Mouse (Mus musculus) neural tube, embryonic 15.5 days (tissue): Measurements from ENCODE around the gene Bdp1. TPM values are rescaled to one million over a fixed set of nuclear protein-coding genes. Genes with fewer than 3 reads are reported as not detected.

Experiments
- ATAC-seq: fragments of 200-750 bp; cut with Nextera tagmentation; 2 replicates; pipeline ENCODE4 v1.8.0; 2017; ENCODE audit warnings: mild to moderate bottlenecking, moderate TSS enrichment, moderate library complexity; ENCODE audit not compliant: low FRiP score
- H3K27ac ChIP-seq: fragments of 300-500 bp; sonication (generic); replicated peaks from 2 replicates; pipeline ENCODE4 v1.5.1; 2015; ENCODE audit warnings: mild to moderate bottlenecking, inconsistent platforms
- H3K27me3 ChIP-seq: fragments of 300-500 bp; sonication (generic); replicated peaks from 2 replicates; pipeline ENCODE4 v1.6.1; 2015; ENCODE audit warnings: inconsistent platforms
- H3K36me3 ChIP-seq: fragments of 300-500 bp; sonication (generic); 2 replicates; pipeline ENCODE4 v1.6.1; 2015; ENCODE audit warnings: inconsistent platforms
- H3K4me1 ChIP-seq: fragments of 300-500 bp; sonication (generic); 2 replicates; pipeline ENCODE4 v1.6.1; 2015; ENCODE audit warnings: inconsistent platforms
- H3K4me2 ChIP-seq: fragments of 300-500 bp; sonication (generic); 2 replicates; pipeline ENCODE4 v1.6.1; 2015; ENCODE audit warnings: inconsistent platforms, mild to moderate bottlenecking, moderate library complexity
- H3K4me3 ChIP-seq: fragments of 300-500 bp; sonication (generic); replicated peaks from 2 replicates; pipeline ENCODE4 v1.5.1; 2015; ENCODE audit warnings: mild to moderate bottlenecking, inconsistent platforms
- H3K9ac ChIP-seq: fragments of 300-500 bp; sonication (generic); replicated peaks from 2 replicates; pipeline ENCODE4 v1.6.1; 2015; ENCODE audit warnings: mild to moderate bottlenecking, inconsistent platforms
- H3K9me3 ChIP-seq: fragments of 300-500 bp; sonication (generic); replicated peaks from 2 replicates; pipeline ENCODE4 v1.6.1; 2016; ENCODE audit warnings: inconsistent platforms
- WGBS: fragments of 180-500 bp; shearing (Covaris S2); methylation state at CpG from one replicate; pipeline ENCODE4 v1.1.7; 2015; ENCODE audit warnings: mixed read lengths; 5-methylcytosine and 5-hydroxymethylcytosine counted together
- polyA plus RNA-seq: library from polyadenylated mRNA; unstranded; fragments of >200 nt; fragmentation: Nextera tagmentation; extraction: Ambion mirVana; gene quantifications from 2 replicates; pipeline ENCODE4 v1.2.1, GENCODE M21; 2015

Gene Bdp1
- polyA plus RNA-seq, 1 experiment from 2014 or later = 25.4 TPM

- Histone ChIP-seq H3K9ac (no peak overlapping the region), H3K9me3 (no peaks in the 10 kb centered on the region), H3K4me1 (no peaks in the 10 kb centered on the region), H3K27ac (no peak overlapping the region), H3K4me2 (no peak overlapping the region), H3K4me3 (no peak overlapping the region), H3K36me3 (peaks cover 12% of the 10 kb centered on the region), H3K27me3 (no peaks in the 10 kb centered on the region)
- no peak for ATAC-seq
- 92% methylated on average over 4 of the region's 4 CpGs for WGBS
Measured at GRCm38 (mm10) chr13:99989592-99989991, 114.3 kb downstream of the Bdp1 start.

- Histone ChIP-seq H3K27me3 (no peaks in the 10 kb centered on the region), H3K36me3 (peaks cover 6% of the 10 kb centered on the region), H3K4me3 (no peak overlapping the region), H3K4me1 (no peaks in the 10 kb centered on the region), H3K9ac (no peak overlapping the region), H3K9me3 (no peaks in the 10 kb centered on the region), H3K27ac (no peak overlapping the region), H3K4me2 (no peak overlapping the region)
- ATAC-seq = no peak
- WGBS = 91% methylated on average over 1 of the region's 1 CpGs
Measured at GRCm38 (mm10) chr13:99983320-99983719, 120.5 kb downstream of the Bdp1 start.

GRCm38 (mm10) chr13:99979406-99979805 is 124.5 kb downstream of the Bdp1 start:
- no peaks in the 10 kb centered on the region for H3K9me3 ChIP-seq
- WGBS = 74% methylated on average over 2 of the region's 2 CpGs
- H3K27me3 ChIP-seq = no peaks in the 10 kb centered on the region
- H3K4me3 ChIP-seq = no peak overlapping the region
- H3K36me3 ChIP-seq = peaks cover 9% of the 10 kb centered on the region
- H3K4me1 ChIP-seq = no peaks in the 10 kb centered on the region
- H3K9ac ChIP-seq = no peak overlapping the region
- H3K4me2 ChIP-seq = no peak overlapping the region
- no peak for ATAC-seq
- H3K27ac ChIP-seq = no peak overlapping the region

GRCm38 (mm10) chr13:99970089-99970488 is 133.8 kb downstream of the Bdp1 start:
- Histone ChIP-seq H3K4me1 (no peaks in the 10 kb centered on the region), H3K36me3 (peaks cover 9% of the 10 kb centered on the region), H3K27ac (no peak overlapping the region), H3K27me3 (no peaks in the 10 kb centered on the region), H3K9ac (no peak overlapping the region), H3K9me3 (no peaks in the 10 kb centered on the region), H3K4me2 (no peak overlapping the region), H3K4me3 (no peak overlapping the region)
- WGBS = 76% methylated on average over 5 of the region's 5 CpGs
- ATAC-seq = no peak

Other genes starting within 250 kb of the Bdp1 start
- gene Cartpt, start 203.0 kb downstream of the Bdp1 start, polyA plus RNA-seq = 78.6 and 86.7 TPM in 2 replicates
- 38.3 and 38.7 TPM in 2 replicates for gene Mccc2, start 88.4 kb downstream of the Bdp1 start, polyA plus RNA-seq
- gene Serf1, start 3.9 kb upstream of the Bdp1 start, polyA plus RNA-seq = 332 and 439 TPM in 2 replicates
- gene Smn1, start 20.8 kb upstream of the Bdp1 start, polyA plus RNA-seq = 44.5 and 48.3 TPM in 2 replicates
- 0.17 and 0.47 TPM in 2 replicates for gene Naip2, start 98.0 kb upstream of the Bdp1 start, polyA plus RNA-seq
- gene Naip5, start 142.3 kb upstream of the Bdp1 start, polyA plus RNA-seq = 0.18 and 0.59 TPM in 2 replicates
- gene Naip6, start 213.6 kb upstream of the Bdp1 start, polyA plus RNA-seq = 0.04 and 0.51 TPM in 2 replicates